Mouse (Mus musculus) heart, postnatal 0 days (tissue): ENCODE data around the gene Clta.

ENCODE experiments used
- CTCF ChIP-seq: IDR thresholded peaks from 2 replicates; pipeline ENCODE4 v1.5.1; 2016; ENCODE audit warnings: antibody characterized with exemption, control low read depth, low read depth
- EP300 ChIP-seq: IDR thresholded peaks from 2 replicates; pipeline ENCODE4 v1.6.1; 2016; ENCODE audit warnings: antibody characterized with exemption, low read depth

- TF ChIP-seq CTCF (no peak), EP300 (no peak)
These were observed 24.0 kb upstream of the Clta start for GRCm38 (mm10) chr4:43980236-43980635.
